ENCODE assay signal across 8 mouse cellular contexts in the genomic region with DNA sequence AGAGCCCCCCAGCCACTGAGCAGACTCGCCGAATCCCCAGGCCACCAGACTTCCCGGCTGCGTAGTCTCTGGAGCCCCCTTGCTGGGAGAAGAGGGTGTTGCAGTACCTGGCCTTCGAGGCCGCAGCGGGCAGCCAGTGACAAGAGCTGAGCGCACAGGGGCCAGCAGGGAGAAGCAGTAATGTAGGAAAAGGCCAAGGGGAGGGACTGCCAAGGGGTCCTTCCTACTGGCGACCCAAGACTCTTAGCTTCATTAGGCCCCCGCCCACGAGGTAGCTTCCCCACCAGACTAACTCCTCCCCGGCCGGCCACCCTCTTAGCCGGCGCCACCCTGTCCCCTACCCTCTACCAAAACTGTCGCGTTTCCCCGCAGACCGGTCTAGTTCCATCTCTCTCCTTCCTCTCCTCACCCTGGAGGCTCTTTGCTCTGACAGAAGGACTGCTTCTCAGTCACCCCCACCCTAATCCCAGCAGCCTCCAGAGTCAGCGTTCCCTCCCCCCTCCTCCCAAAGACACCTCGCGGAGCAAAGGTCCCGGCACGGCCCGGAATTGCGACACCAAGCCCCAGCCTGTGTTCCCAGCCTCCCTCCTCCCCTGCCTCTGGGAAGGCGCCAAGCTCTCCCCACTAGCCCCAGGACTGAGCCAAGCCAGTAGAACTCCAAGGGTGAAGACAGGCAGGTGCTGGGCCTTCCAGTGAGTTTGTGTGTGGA. TPM values are rescaled to one million over a fixed set of nuclear protein-coding genes. Genes with fewer than 3 reads are reported as not detected.
DNase-seq lines count a peak whose midpoint lies in the region; ATAC-seq and TF ChIP-seq lines count a peak whose summit lies in the region.

No protein-coding gene starts in this region.

- H3K27ac ChIP-seq in CH12.LX (ENCODE audit: insufficient read depth, low read depth), result no peak overlapping the region
- H3K27ac ChIP-seq in embryonic facial prominence, embryonic 12.5 days, result no peak overlapping the region
- peak overlapping the region; percentile 87 for H3K27ac ChIP-seq in heart, embryonic 10.5 days

- no peak overlapping the region for H3K9ac ChIP-seq in CH12.LX (ENCODE audit: insufficient read depth, low read depth)
- peak overlapping the region; percentile 42 for H3K9ac ChIP-seq in embryonic facial prominence, embryonic 12.5 days

- peaks cover 4% of the 10 kb centered on the region for H3K9me3 ChIP-seq in CH12.LX (replicated peaks; ENCODE audit: low read length)
- no peaks in the 10 kb centered on the region for H3K9me3 ChIP-seq in embryonic facial prominence, embryonic 12.5 days
- no peaks in the 10 kb centered on the region for H3K9me3 ChIP-seq in heart, embryonic 10.5 days

- no peak overlapping the region for H3K4me3 ChIP-seq in CH12.LX (replicated peaks in 1 of 3; ENCODE audit: low read depth in 2 of 3, low read length in 2 of 3, poor library complexity in 1 of 3)
- H3K4me3 ChIP-seq in embryonic facial prominence, embryonic 12.5 days, result peak overlapping the region; percentile 31
- peak overlapping the region; percentile 57 for H3K4me3 ChIP-seq in heart, embryonic 10.5 days

- 2% methylated on average over 27 of the region's 27 CpGs for WGBS in embryonic facial prominence, embryonic 12.5 days
- 1% methylated on average over 27 of the region's 27 CpGs for WGBS in heart, embryonic 10.5 days

- no peak for TF ChIP-seq POLR2A in CH12.LX (IDR thresholded peaks at IDR 0.05; ENCODE audit: low read depth, low read length)

- no peaks in the 10 kb centered on the region; a peak in 1 of 4 replicates for H3K4me1 ChIP-seq in CH12.LX (ENCODE audit: control insufficient read depth in 1 of 2, insufficient read depth in 2 of 2)
- H3K4me1 ChIP-seq in embryonic facial prominence, embryonic 12.5 days, result 0 out of 2 replicates have a peak, but pooled peaks cover 12% of the 10 kb centered on the region
- H3K4me1 ChIP-seq in heart, embryonic 10.5 days, result peaks cover 7% of the 10 kb centered on the region

- H3K36me3 ChIP-seq in CH12.LX (replicated peaks in 1 of 2; ENCODE audit: control insufficient read depth in 1 of 2, insufficient read depth in 1 of 2, low read length in 1 of 2), result no peaks in the 10 kb centered on the region
- no peaks in the 10 kb centered on the region for H3K36me3 ChIP-seq in embryonic facial prominence, embryonic 12.5 days
- no peaks in the 10 kb centered on the region for H3K36me3 ChIP-seq in heart, embryonic 10.5 days

- H3K4me2 ChIP-seq in CH12.LX (ENCODE audit: insufficient read depth, low read depth, poor library complexity, severe bottlenecking), result no peak overlapping the region
- H3K4me2 ChIP-seq in embryonic facial prominence, embryonic 12.5 days (replicated peaks), result peak overlapping the region; percentile 54

- no peak for TF ChIP-seq EP300 in CH12.LX (IDR thresholded peaks at IDR 0.05; ENCODE audit: low read length)

- TF ChIP-seq RAD21 in CH12.LX (IDR thresholded peaks at IDR 0.05; ENCODE audit: low read depth, low read length), result peak; percentile 46

- H3K27me3 ChIP-seq in CH12.LX (replicated peaks), result no peaks in the 10 kb centered on the region
- H3K27me3 ChIP-seq in embryonic facial prominence, embryonic 12.5 days, result peaks cover 5% of the 10 kb centered on the region; the same call in 1 of the 2 replicates
- peaks cover 3% of the 10 kb centered on the region; the same call in 1 of the 2 replicates for H3K27me3 ChIP-seq in heart, embryonic 10.5 days (ENCODE audit: insufficient read depth, poor library complexity, severe bottlenecking)

- dilution Hi-C loops in CH12.LX (cut with MboI; ENCODE audit: extremely low pct_ligation_motif_present, extremely low pct_unique_long_range_greater_than_20kb, low sequenced_read_pairs), result no loop called here

- intact Hi-C loops in left cerebral cortex, postnatal 25 days (cut with DNase I), result loop anchor here (2.0 kb wide), 1 partner anchor 80 kb away; no protein-coding TSS in a partner anchor

- no peaks in the 10 kb centered on the region for H3K79me2 ChIP-seq in CH12.LX (replicated peaks; ENCODE audit: control insufficient read depth, extremely low read depth, insufficient read depth, poor library complexity, severe bottlenecking)

- ATAC-seq in embryonic facial prominence, embryonic 12.5 days (ENCODE audit: insufficient number of reproducible peaks, insufficient read depth, low FRiP score, low TSS enrichment), result peak; percentile 87

- DNase-seq in CH12.LX (ENCODE audit: extremely low read depth), result no peak
- peak; percentile 72 for DNase-seq in adrenal gland, adult 8-10 months
- peak; percentile 87 for DNase-seq in heart, embryonic 10.5 days (ENCODE audit: low spot score)
- peak; percentile 91 for DNase-seq in kidney, adult 9 months
- peak; percentile 95 for DNase-seq in lung, postnatal 10 days
- DNase-seq in ovary, postnatal 14 days (ENCODE audit: low spot score), result peak; percentile 67
- no peak for DNase-seq in left cerebral cortex, postnatal 25 days (ENCODE audit: low spot score in 2 of 2)

- in situ Hi-C loops in CH12.LX (cut with MboI; ENCODE audit: low pct_ligation_motif_present, low pct_unique_long_range_greater_than_20kb, low sequenced_read_pairs), result no loop called here

- TF ChIP-seq CTCF in CH12.LX (conservative IDR thresholded peaks at IDR 0.05 in 1 of 2, IDR thresholded peaks at IDR 0.05 in 1 of 2; ENCODE audit: low read depth in 2 of 2, low read length in 2 of 2), result peak in 1 of 2 experiments; percentile 53; a peak in 2 of 4 replicates

TF ChIP-seq in CH12.LX, 34 proteins besides CTCF, POLR2A, EP300 and RAD21:
- TF ChIP-seq SMC3 (IDR thresholded peaks at IDR 0.05; ENCODE audit: low read depth, low read length) (peak; percentile 42), POLR2AphosphoS2 (IDR thresholded peaks at IDR 0.05; ENCODE audit: low read depth, low read length) (no peak)
TF ChIP-seq in CH12.LX: peak in this region for 1.

RNA-seq across cellular contexts. Expression of a gene that starts 7.9 kb away (rescaled TPM):
- total RNA-seq in CH12.LX (2012; rRNA removed) (0.50 and 0.93 TPM in 2 replicates), CH12.LX (2014; rRNA removed) (0.17 and 0.59 TPM in 2 replicates)
- 0.19 TPM in 1 of 2 replicates, not detected in the other for polyA plus RNA-seq in CH12.LX (2012; ENCODE audit: insufficient read length, low read depth)
- total RNA-seq in adrenal gland, adult 8-10 months (2022), result 10 to 100 TPM; 21.1 to 32.1 (median 25.4) TPM
- polyA plus RNA-seq in embryonic facial prominence, embryonic 12.5 days (2016; fragmentation: Nextera tagmentation; extraction: Ambion mirVana), result 1.1 and 1.3 TPM in 2 replicates
- 1.9 and 4.5 TPM in 2 replicates for polyA plus RNA-seq in heart, embryonic 10.5 days (2016; fragmentation: Nextera tagmentation; extraction: Ambion mirVana)
- total RNA-seq in left cerebral cortex, postnatal 25 days (2021), result 1 to 10 TPM; 2.7 to 5.7 TPM

RNA-seq across cellular contexts. Expression of a gene that starts 7.9 kb away (rescaled TPM):
- 3.1 and 4.2 TPM in 2 replicates for total RNA-seq in CH12.LX (2012; rRNA removed)
- total RNA-seq in CH12.LX (2014; rRNA removed), result 2.4 and 2.9 TPM in 2 replicates
- 3.1 TPM in 2 replicates for polyA plus RNA-seq in CH12.LX (2012; ENCODE audit: insufficient read length, low read depth)
- total RNA-seq in adrenal gland, adult 8-10 months (2022), result 10 to 100 TPM; 44.7 to 74.7 (median 57.5) TPM
- 32.0 and 32.6 TPM in 2 replicates for polyA plus RNA-seq in embryonic facial prominence, embryonic 12.5 days (2016; fragmentation: Nextera tagmentation; extraction: Ambion mirVana)
- polyA plus RNA-seq in heart, embryonic 10.5 days (2016; fragmentation: Nextera tagmentation; extraction: Ambion mirVana), result 17.6 and 24.2 TPM in 2 replicates
- 10 to 100 TPM; 49.7 to 51.4 TPM for total RNA-seq in left cerebral cortex, postnatal 25 days (2021)

RNA-seq across cellular contexts. Expression of a gene that starts 11.1 kb away (rescaled TPM):
- total RNA-seq in CH12.LX (2012; rRNA removed), result 12.8 and 14.6 TPM in 2 replicates
- 4.7 and 4.8 TPM in 2 replicates for total RNA-seq in CH12.LX (2014; rRNA removed)
- 15.6 and 18.3 TPM in 2 replicates for polyA plus RNA-seq in CH12.LX (2012; ENCODE audit: insufficient read length, low read depth)
- 10 to 100 TPM; 25.2 to 44.7 (median 32.4) TPM for total RNA-seq in adrenal gland, adult 8-10 months (2022)
- polyA plus RNA-seq in embryonic facial prominence, embryonic 12.5 days (2016; fragmentation: Nextera tagmentation; extraction: Ambion mirVana), result 17.5 and 18.1 TPM in 2 replicates
- 6.8 and 7.7 TPM in 2 replicates for polyA plus RNA-seq in heart, embryonic 10.5 days (2016; fragmentation: Nextera tagmentation; extraction: Ambion mirVana)
- 100 to 1,000 TPM; 232 to 233 TPM for total RNA-seq in left cerebral cortex, postnatal 25 days (2021)

RNA-seq across cellular contexts. Expression of a gene that starts 42.0 kb away (rescaled TPM):
- total RNA-seq in CH12.LX (2012; rRNA removed) (11.0 and 13.9 TPM in 2 replicates), CH12.LX (2014; rRNA removed) (20.2 and 23.4 TPM in 2 replicates)
- polyA plus RNA-seq in CH12.LX (2012; ENCODE audit: insufficient read length, low read depth), result 14.1 and 15.2 TPM in 2 replicates
- total RNA-seq in adrenal gland, adult 8-10 months (2022), result 10 to 100 TPM in 3 of 4 experiments, 1 to 10 TPM in 1; 8.4 to 22.9 (median 17.1) TPM
- polyA plus RNA-seq in embryonic facial prominence, embryonic 12.5 days (2016; fragmentation: Nextera tagmentation; extraction: Ambion mirVana), result 17.5 and 18.1 TPM in 2 replicates
- 7.3 and 9.4 TPM in 2 replicates for polyA plus RNA-seq in heart, embryonic 10.5 days (2016; fragmentation: Nextera tagmentation; extraction: Ambion mirVana)
- 10 to 100 TPM; 10.6 to 11.9 TPM for total RNA-seq in left cerebral cortex, postnatal 25 days (2021)

Comparison
In these comparisons a context has a peak if more than half of its experiments do, and no peak if none do; other contexts are left out.
1. DNase-seq: peak in adrenal gland, adult 8-10 months (single experiment), heart, embryonic 10.5 days (single experiment), kidney, adult 9 months (single experiment), lung, postnatal 10 days (single experiment) and ovary, postnatal 14 days (single experiment); none in CH12.LX (single experiment) and left cerebral cortex, postnatal 25 days (0 of 2).
2. H3K4me3 ChIP-seq: peak in embryonic facial prominence, embryonic 12.5 days (single experiment) and heart, embryonic 10.5 days (single experiment); none in CH12.LX (0 of 3).
3. RNA of a gene that starts 7.9 kb away (total RNA-seq): 44.7 to 74.7 TPM in adrenal gland, adult 8-10 months and 49.7 to 51.4 TPM in left cerebral cortex, postnatal 25 days; 2.4 to 4.2 TPM in CH12.LX; every median in the first group is over 4 times any median in the second.
4. RNA of a gene that starts 11.1 kb away (total RNA-seq): 232 to 233 TPM in left cerebral cortex, postnatal 25 days; 25.2 to 44.7 TPM in adrenal gland, adult 8-10 months and 4.7 to 14.6 TPM in CH12.LX; every median in the first group is over 4 times any median in the second.